Mouse (Mus musculus): Measurements from ENCODE around the gene Zc3h14.

GRCm38 (mm10) chr12:98712819-98713218 lies 33.9 kb upstream of the Zc3h14 start:
- TF ChIP-seq CTCF (IDR thresholded peaks at IDR 0.05; ENCODE audit: low read depth) (no peak), EP300 (IDR thresholded peaks at IDR 0.05; ENCODE audit: low read depth) (no peak)
